Mouse (Mus musculus) stomach, embryonic 15.5 days (tissue): ENCODE data around the gene Gmds. TPM values are rescaled to one million over a fixed set of nuclear protein-coding genes. Genes with fewer than 3 reads are reported as not detected.

Source experiments
- ATAC-seq: fragments of 200-750 bp; cut with Nextera tagmentation; 2 replicates; pipeline ENCODE4 v1.8.0; 2017; ENCODE audit warnings: low read depth, moderate number of reproducible peaks, moderate TSS enrichment; ENCODE audit not compliant: insufficient read depth, low FRiP score
- H3K27ac ChIP-seq: fragments of 300-500 bp; sonication (generic); 2 replicates; pipeline ENCODE4 v1.5.1; 2015; ENCODE audit warnings: mild to moderate bottlenecking, inconsistent platforms
- H3K27me3 ChIP-seq: fragments of 300-500 bp; sonication (generic); replicated peaks from 2 replicates; pipeline ENCODE4 v1.6.1; 2015; ENCODE audit warnings: inconsistent platforms
- H3K36me3 ChIP-seq: fragments of 300-500 bp; sonication (generic); 2 replicates; pipeline ENCODE4 v1.6.1; 2015; ENCODE audit warnings: inconsistent platforms
- H3K4me1 ChIP-seq: fragments of 300-500 bp; sonication (generic); 2 replicates; pipeline ENCODE4 v1.6.1; 2015; ENCODE audit warnings: inconsistent platforms
- H3K4me2 ChIP-seq: fragments of 300-500 bp; sonication (generic); 2 replicates; pipeline ENCODE4 v1.6.1; 2015; ENCODE audit warnings: mild to moderate bottlenecking, inconsistent platforms
- H3K4me3 ChIP-seq: fragments of 300-500 bp; sonication (generic); replicated peaks from 2 replicates; pipeline ENCODE4 v1.5.1; 2015; ENCODE audit warnings: inconsistent platforms
- H3K9ac ChIP-seq: fragments of 300-500 bp; sonication (generic); 2 replicates; pipeline ENCODE4 v1.6.1; 2015; ENCODE audit warnings: inconsistent platforms
- H3K9me3 ChIP-seq: fragments of 300-500 bp; sonication (generic); 2 replicates; pipeline ENCODE4 v1.6.1; 2016; ENCODE audit warnings: inconsistent platforms
- WGBS: fragments of 180-500 bp; shearing (Covaris S2); methylation state at CpG from one replicate; pipeline ENCODE4 v1.1.7; 2015; 5-methylcytosine and 5-hydroxymethylcytosine counted together
- polyA plus RNA-seq: library from polyadenylated mRNA; unstranded; fragments of >200 nt; fragmentation: Nextera tagmentation; extraction: Ambion mirVana; gene quantifications from 2 replicates; pipeline ENCODE4 v1.2.1, GENCODE M21; 2015

Gmds gene
- polyA plus RNA-seq, 1 experiment from 2014 or later: 75.2 TPM

DNA sequence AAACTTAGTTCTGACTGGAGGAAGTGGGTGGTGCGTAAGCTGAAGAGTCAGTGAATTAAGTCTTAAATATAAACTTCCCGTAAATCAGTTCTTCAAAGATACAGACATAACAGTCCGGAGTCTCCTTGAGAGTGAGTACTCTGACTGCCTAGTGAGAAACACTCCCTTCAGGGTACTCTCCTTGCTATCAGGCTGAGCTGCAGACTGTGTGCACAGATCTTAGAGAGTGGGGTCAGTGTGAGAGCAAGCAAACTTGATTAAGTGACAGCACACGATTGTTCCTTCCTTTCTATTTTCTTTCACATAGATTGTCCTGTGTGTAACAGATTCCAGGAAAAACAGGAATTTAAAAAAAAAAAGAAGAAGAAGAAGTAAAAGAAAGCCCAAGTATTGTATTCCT, 382.4 kb downstream of the Gmds start:
- no peak overlapping the region for H3K27ac ChIP-seq
- H3K4me2 ChIP-seq: no peak overlapping the region
- no peaks in the 10 kb centered on the region for H3K36me3 ChIP-seq
- no peak for ATAC-seq
- no peaks in the 10 kb centered on the region for H3K4me1 ChIP-seq
- no peak overlapping the region for H3K9ac ChIP-seq
- no peaks in the 10 kb centered on the region for H3K9me3 ChIP-seq
- no peak overlapping the region for H3K4me3 ChIP-seq
- H3K27me3 ChIP-seq: no peaks in the 10 kb centered on the region
- WGBS: 55% methylated on average over 4 of the region's 4 CpGs

DNA sequence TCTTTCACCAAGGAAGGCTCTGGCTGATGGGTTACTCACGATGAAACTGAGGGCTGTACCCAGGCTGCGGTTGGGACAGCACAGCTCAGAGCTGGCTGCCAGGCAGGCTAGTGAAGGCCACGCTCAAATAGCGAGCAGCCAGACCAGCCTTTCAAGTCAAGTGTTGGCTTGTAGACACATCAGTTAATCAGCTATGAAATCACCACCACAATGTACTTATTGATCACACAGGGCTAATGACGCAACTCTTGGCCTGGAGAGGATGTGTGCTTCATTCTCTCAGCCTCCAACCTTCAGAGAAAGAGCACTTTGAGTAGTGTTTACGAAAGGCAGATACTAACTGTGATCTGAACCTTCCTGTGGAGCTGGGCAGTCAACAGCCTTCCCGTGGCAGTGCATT, 383.4 kb downstream of the Gmds start:
- Histone ChIP-seq H3K36me3 (no peaks in the 10 kb centered on the region), H3K9me3 (no peaks in the 10 kb centered on the region), H3K4me3 (no peak overlapping the region), H3K4me2 (no peak overlapping the region), H3K27me3 (no peaks in the 10 kb centered on the region), H3K9ac (no peak overlapping the region), H3K27ac (no peak overlapping the region), H3K4me1 (no peaks in the 10 kb centered on the region)
- no peak for ATAC-seq
- WGBS: 46% methylated on average over 7 of the region's 7 CpGs

DNA sequence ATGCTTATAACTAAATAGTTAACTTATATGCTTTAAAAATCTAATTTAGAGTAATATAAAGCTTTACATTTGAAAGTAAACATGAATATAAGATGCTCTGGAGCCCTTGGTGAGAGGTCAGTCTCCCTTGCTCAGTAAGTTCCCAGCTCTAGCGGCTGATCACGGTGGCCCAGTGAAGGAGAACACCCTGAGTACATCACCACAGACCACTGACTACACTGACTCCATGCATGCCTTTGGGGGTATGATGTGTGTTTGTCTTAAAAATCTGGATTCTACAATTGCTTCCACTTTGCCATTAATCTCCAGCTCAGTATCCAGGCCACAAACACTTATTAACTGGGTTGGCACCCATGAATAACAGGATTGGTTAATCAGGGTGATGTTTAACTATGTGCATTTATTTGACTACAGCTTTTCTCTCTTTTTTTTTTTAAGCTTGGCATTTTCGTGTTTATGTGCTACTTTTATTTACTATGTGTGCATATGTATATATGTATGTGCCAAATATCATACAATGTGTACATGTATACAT, 393.8 kb downstream of the Gmds start:
- Histone ChIP-seq H3K27ac (no peak overlapping the region), H3K4me1 (no peaks in the 10 kb centered on the region), H3K4me2 (no peak overlapping the region), H3K9me3 (no peaks in the 10 kb centered on the region), H3K36me3 (no peaks in the 10 kb centered on the region), H3K27me3 (no peaks in the 10 kb centered on the region), H3K4me3 (no peak overlapping the region), H3K9ac (no peak overlapping the region)
- ATAC-seq: no peak
- 81% methylated on average over 3 of the region's 3 CpGs for WGBS

DNA sequence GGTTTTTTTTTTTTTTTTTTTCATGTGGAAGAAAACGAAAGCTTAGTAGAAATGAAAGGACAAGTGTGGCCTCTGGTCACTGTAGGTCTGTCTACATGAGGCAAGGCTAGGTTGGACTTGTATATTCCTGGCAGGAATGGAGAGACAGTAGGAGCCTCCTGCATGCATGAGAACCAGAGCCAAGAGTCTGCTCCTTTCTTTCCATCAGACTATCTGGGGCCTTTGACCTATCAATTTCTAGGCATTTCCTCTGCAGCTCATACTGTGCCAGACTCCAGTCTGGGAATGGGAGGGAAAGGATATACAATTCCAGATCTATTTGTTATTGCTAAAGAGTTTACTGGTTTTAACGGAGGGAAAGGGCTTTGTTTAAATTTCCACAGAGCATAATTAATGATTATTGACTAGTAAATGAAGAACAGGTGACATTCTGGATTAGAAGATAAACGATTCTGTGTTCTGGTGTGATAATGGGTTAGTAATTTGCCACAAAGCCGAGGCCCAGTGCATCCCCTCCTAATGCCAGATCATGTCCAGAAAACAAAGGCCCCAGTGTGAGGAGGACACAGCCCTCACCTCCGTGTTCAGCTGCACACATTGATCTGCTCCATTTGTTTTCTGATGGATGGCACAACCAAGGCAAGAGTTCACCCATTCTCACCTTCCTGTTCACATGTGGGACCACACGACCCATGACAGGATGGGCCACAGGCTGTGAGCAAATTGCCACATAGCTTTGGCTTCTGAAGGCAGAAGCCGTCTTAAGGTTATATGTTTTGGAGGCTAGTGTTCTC, 394.9 kb downstream of the Gmds start:
- 44% methylated on average over 7 of the region's 7 CpGs for WGBS
- Histone ChIP-seq H3K27me3 (no peaks in the 10 kb centered on the region), H3K4me3 (no peak overlapping the region), H3K36me3 (no peaks in the 10 kb centered on the region), H3K27ac (no peak overlapping the region), H3K9ac (no peak overlapping the region), H3K9me3 (no peaks in the 10 kb centered on the region), H3K4me2 (no peak overlapping the region), H3K4me1 (no peaks in the 10 kb centered on the region)
- ATAC-seq: no peak

DNA sequence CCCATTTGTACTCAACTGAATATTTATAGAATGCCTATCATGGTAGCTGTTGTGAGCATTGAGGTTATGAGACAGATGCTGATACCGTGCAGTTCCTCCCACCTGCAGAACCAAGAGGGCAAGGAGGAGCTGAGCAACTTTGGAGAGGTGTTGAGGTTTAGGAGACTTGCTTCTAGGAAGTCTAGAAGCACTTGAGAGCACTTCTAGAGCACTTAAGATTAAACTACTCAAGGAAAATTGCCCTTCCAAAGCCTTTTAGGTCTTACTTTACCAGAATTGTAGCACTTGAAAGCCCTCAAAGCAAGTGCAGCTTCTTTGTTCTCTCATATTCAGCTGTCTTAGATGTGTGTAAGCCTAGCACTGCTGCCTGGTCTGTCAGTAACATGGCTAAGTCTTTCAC, 409.2 kb downstream of the Gmds start:
- H3K4me2 ChIP-seq: no peak overlapping the region
- no peak overlapping the region for H3K27ac ChIP-seq
- WGBS: 74% methylated on average over 1 of the region's 1 CpGs
- H3K9me3 ChIP-seq: no peaks in the 10 kb centered on the region
- H3K4me3 ChIP-seq: no peak overlapping the region
- H3K9ac ChIP-seq: no peak overlapping the region
- no peak for ATAC-seq
- no peaks in the 10 kb centered on the region for H3K27me3 ChIP-seq
- H3K36me3 ChIP-seq: no peaks in the 10 kb centered on the region
- H3K4me1 ChIP-seq: no peaks in the 10 kb centered on the region

DNA sequence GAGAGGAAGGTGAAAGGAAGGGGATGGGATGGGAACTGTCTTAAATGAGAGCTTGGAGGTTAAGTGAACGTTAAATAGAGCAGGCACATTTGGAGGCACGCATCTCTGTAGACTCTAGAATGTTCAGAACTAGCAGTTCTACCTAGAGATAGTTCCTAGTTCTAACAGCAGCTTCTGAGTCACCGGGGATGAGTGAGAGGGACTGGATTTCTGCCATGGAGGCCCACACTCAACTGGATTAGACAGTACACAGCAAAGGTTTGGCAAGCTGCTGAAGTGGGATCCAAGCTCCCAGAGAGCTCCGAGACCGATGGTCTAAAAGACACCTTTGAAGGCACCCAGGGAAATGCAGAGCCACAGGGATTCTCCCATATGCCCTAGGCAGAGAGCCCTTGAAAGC, 411.9 kb downstream of the Gmds start:
- no peaks in the 10 kb centered on the region for H3K27me3 ChIP-seq
- 80% methylated on average over 5 of the region's 5 CpGs for WGBS

DNA sequence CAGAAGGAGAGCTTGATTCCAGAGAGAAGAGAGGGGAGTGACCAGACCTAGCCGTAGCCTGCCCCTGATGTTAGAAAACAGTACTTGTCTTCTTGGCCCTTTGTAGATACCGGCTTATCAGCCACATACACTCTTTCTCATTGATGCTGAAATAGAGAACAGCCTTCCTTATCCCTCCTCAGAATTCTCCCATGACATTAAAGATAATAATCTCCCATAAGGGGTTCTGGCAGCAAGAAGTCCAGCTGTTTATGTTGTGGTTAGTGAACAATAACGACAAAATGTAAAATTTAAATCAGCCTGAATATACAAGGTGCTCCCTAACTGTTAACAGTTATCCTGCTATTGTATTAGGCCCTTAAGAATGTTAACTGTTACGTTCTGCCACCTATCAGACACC, 414.0 kb downstream of the Gmds start:
- no peak overlapping the region for H3K4me2 ChIP-seq
- H3K4me3 ChIP-seq: no peak overlapping the region
- WGBS: 63% methylated on average over 4 of the region's 4 CpGs
- H3K4me1 ChIP-seq: no peaks in the 10 kb centered on the region
- H3K9me3 ChIP-seq: no peaks in the 10 kb centered on the region
- H3K36me3 ChIP-seq: no peaks in the 10 kb centered on the region
- no peak for ATAC-seq
- H3K9ac ChIP-seq: no peak overlapping the region
- H3K27me3 ChIP-seq: no peaks in the 10 kb centered on the region
- no peak overlapping the region for H3K27ac ChIP-seq

More for the DNA sequence above, 411.9 kb downstream of the Gmds start:
- Histone ChIP-seq H3K4me3 (no peak overlapping the region), H3K27ac (no peak overlapping the region), H3K4me2 (no peak overlapping the region), H3K4me1 (no peaks in the 10 kb centered on the region), H3K36me3 (no peaks in the 10 kb centered on the region), H3K9ac (no peak overlapping the region), H3K9me3 (no peaks in the 10 kb centered on the region)
- no peak for ATAC-seq

DNA sequence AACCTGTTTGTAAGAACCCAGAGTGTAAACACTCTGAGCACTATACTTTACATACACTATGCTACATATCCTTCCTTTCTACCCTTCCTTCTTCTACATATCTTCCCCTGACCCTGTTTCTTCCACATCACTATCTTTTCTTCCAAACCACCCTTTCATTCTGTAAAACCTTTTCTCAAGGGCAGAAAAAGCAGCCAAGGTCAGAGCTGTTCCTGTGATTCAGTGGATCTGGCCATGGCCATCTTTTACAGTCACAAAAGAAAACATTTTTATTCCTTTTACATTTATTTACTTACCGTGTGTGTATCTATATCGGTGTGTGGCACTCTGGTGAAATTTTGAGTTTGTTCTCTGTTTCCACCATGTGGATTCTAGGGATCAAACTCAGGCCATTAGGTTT, 418.8 kb downstream of the Gmds start:
- H3K27ac ChIP-seq: no peak overlapping the region
- no peaks in the 10 kb centered on the region for H3K4me1 ChIP-seq
- no peaks in the 10 kb centered on the region for H3K36me3 ChIP-seq
- no peaks in the 10 kb centered on the region for H3K27me3 ChIP-seq
- no peaks in the 10 kb centered on the region for H3K9me3 ChIP-seq
- no peak overlapping the region for H3K4me2 ChIP-seq
- WGBS: 74% methylated on average over 2 of the region's 2 CpGs
- no peak overlapping the region for H3K9ac ChIP-seq
- no peak for ATAC-seq
- H3K4me3 ChIP-seq: no peak overlapping the region

DNA sequence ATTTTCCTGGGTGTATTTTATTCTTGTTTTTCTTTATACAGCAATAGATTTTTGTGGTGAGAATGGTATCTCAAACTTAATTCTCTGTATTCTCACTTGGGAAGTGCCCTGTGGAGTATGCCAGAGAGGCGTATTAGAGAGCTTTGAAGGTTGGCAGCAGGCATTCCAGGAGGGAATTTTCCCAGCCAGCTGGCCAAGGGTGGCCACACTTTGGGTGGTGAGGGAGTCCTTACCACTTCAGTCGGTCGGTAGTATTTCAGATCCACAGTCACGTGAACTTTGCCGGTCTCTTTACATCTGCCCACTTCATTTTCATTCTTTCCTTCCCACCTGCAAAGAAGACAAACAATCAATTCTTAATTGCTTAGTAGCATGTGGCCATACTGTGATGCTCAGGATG, 421.2 kb downstream of the Gmds start:
- Histone ChIP-seq H3K36me3 (no peaks in the 10 kb centered on the region), H3K27ac (no peak overlapping the region), H3K27me3 (no peaks in the 10 kb centered on the region), H3K4me2 (no peak overlapping the region), H3K4me3 (no peak overlapping the region), H3K9me3 (no peaks in the 10 kb centered on the region), H3K4me1 (no peaks in the 10 kb centered on the region), H3K9ac (no peak overlapping the region)
- 66% methylated on average over 5 of the region's 5 CpGs for WGBS
- ATAC-seq: no peak

DNA sequence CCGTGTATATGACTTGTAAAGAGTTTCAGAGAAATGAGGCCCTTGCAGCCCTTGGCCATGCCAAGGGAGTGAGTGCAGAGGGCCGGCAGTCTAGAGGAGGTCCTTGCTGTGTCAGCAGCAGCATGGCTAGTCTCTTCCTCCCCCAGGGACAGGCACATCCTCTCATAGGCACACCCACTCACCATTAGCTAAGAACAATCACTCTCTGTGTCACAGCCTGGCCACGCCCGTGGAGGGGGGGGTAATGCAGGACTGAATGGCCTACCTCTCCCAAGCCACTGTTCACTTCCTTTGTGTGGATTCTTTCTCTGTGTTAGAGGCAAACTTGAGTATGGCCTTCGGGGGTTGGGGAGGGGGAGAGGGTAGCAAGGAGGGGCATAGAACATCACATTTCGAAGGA, 422.8 kb downstream of the Gmds start:
- 68% methylated on average over 6 of the region's 6 CpGs for WGBS
- no peak for ATAC-seq
- no peak overlapping the region for H3K4me2 ChIP-seq
- H3K4me1 ChIP-seq: peaks cover 4% of the 10 kb centered on the region; the same call in 1 of the 2 replicates
- H3K9me3 ChIP-seq: no peaks in the 10 kb centered on the region
- H3K27me3 ChIP-seq: no peaks in the 10 kb centered on the region
- H3K36me3 ChIP-seq: no peaks in the 10 kb centered on the region
- no peak overlapping the region for H3K4me3 ChIP-seq
- no peak overlapping the region for H3K27ac ChIP-seq
- H3K9ac ChIP-seq: no peak overlapping the region

DNA sequence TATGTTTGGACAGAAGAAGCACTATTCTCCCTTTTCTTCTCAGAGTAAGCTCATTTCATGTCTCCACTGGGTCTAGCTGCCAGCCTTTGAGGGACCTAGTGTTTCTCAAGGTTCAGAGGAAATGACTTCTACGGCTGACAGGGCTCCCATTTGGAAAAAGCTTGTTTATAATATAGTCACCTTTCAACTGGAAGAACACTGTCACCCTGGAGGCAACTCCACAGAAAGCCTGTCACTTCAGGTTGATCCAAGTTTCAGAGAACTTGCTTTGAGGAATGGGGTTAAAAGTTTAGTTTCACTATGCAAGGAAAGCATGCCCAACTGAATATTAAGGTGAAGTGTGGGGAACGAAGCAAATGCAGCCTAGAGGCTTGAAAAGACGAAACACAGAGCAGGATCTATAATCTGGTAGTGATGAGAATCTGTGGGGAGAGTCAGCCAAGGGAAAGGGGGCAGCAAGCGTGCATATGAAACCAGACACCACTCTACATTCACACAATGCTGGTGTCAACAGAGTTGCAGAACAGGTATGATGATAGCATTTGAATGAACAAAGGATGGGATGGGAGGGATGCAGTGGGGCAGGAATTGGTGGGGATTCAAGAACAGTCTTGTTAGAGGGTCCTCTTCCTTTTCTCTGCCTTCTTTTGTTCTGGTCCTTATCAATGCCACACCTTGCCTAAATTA, 423.5 kb downstream of the Gmds start:
- H3K36me3 ChIP-seq: no peaks in the 10 kb centered on the region
- H3K27ac ChIP-seq: no peak overlapping the region
- H3K27me3 ChIP-seq: no peaks in the 10 kb centered on the region
- no peaks in the 10 kb centered on the region for H3K9me3 ChIP-seq
- no peak overlapping the region for H3K4me2 ChIP-seq
- peaks cover 4% of the 10 kb centered on the region; the same call in 1 of the 2 replicates for H3K4me1 ChIP-seq
- 51% methylated on average over 4 of the region's 4 CpGs for WGBS
- ATAC-seq: no peak
- H3K9ac ChIP-seq: no peak overlapping the region
- H3K4me3 ChIP-seq: no peak overlapping the region

DNA sequence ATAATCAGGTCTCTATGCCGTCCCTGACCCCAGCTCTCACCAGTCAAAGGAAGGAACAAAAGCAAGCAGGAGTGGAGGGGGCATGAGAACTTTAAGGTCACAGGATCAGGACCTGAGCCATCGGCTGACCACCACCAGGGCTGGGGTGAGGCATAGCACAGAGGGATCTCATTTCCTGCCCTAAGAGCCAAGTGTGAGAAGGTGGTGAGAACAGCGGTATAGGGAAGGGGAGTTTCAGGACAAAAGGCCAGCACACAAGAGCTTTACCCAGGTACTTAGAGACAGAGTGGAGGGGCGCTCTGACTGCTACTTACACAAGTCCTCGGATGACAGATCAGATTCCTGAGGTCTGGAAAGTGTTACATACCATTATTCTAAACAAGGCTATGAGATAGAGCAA, 426.6 kb downstream of the Gmds start:
- no peak for ATAC-seq
- no peaks in the 10 kb centered on the region for H3K9me3 ChIP-seq
- no peak overlapping the region for H3K9ac ChIP-seq
- H3K4me3 ChIP-seq: no peak overlapping the region
- H3K4me1 ChIP-seq: peaks cover 4% of the 10 kb centered on the region; the same call in 1 of the 2 replicates
- H3K27ac ChIP-seq: no peak overlapping the region
- no peaks in the 10 kb centered on the region for H3K36me3 ChIP-seq
- H3K4me2 ChIP-seq: no peak overlapping the region
- 23% methylated on average over 5 of the region's 5 CpGs for WGBS
- no peaks in the 10 kb centered on the region for H3K27me3 ChIP-seq
